11 mouse cellular contexts compared by ENCODE assay signal in genomic region chr4:5327171-5327661, GRCm38 (mm10).
DNase-seq lines count a peak whose midpoint lies in the region; ATAC-seq and TF ChIP-seq lines count a peak whose summit lies in the region.
"Had no signal": no experiment of that assay in that cellular context is flagged by ENCODE, and none has a peak within 500 bp of the region (broad histone marks: within the 10 kb centered on the region; RNA-seq: fewer than 3 reads in every experiment).

No protein-coding gene starts in this region.

- H3K27ac ChIP-seq in forebrain, embryonic 14.5 days (ENCODE audit: low read depth, low read length) = no peak overlapping the region
- no peak overlapping the region for H3K27ac ChIP-seq in forebrain, embryonic 10.5 days
- no peak overlapping the region for H3K27ac ChIP-seq in kidney, postnatal 0 days
- no peak overlapping the region for H3K27ac ChIP-seq in MEL (ENCODE audit: control insufficient read depth, low read depth, low read length)
- H3K27ac ChIP-seq: embryonic facial prominence, embryonic 15.5 days had no signal

- TF ChIP-seq CTCF in kidney, postnatal 0 days (IDR thresholded peaks at IDR 0.05; ENCODE audit: low read depth) = no peak
- no peak for TF ChIP-seq CTCF in MEL (IDR thresholded peaks at IDR 0.05 in 2 of 3, conservative IDR thresholded peaks at IDR 0.05 in 1 of 3; ENCODE audit: control insufficient read depth in 1 of 3, insufficient read depth in 1 of 3, low read depth in 2 of 3, low read length in 3 of 3, poor library complexity in 1 of 3, severe bottlenecking in 1 of 3)

- peak; percentile 44; the same call in 1 of the 2 replicates for ATAC-seq in forebrain, embryonic 14.5 days
- no peak for ATAC-seq in kidney, postnatal 0 days (replicated peaks; ENCODE audit: low FRiP score, low read depth)

- DNase-seq in forebrain, embryonic 14.5 days (ENCODE audit: low spot score) = peak; percentile 42
- no peak for DNase-seq in forebrain, embryonic 10.5 days (ENCODE audit: extremely low spot score, low spot score)
- DNase-seq in kidney, postnatal 0 days (ENCODE audit: low spot score) = peak; percentile 69
- no peak for DNase-seq in kidney, postnatal 4 days
- DNase-seq in MEL (ENCODE audit: low read depth, low spot score) = peak; percentile 8
- peak; percentile 4 to 6 for DNase-seq in layer of hippocampus, postnatal 36 days
- DNase-seq in thymus, postnatal 36 days = no peak
- no peak for DNase-seq in T-cell, adult 2 months (ENCODE audit: low spot score)
- DNase-seq: kidney, postnatal 25 days had no signal

- no peaks in the 10 kb centered on the region for H3K4me1 ChIP-seq in forebrain, embryonic 14.5 days (ENCODE audit: control insufficient read depth, insufficient read depth, low read length)
- peaks cover 5% of the 10 kb centered on the region; the same call in 1 of the 2 replicates for H3K4me1 ChIP-seq in forebrain, embryonic 10.5 days
- no peaks in the 10 kb centered on the region for H3K4me1 ChIP-seq in kidney, postnatal 0 days (replicated peaks; ENCODE audit: insufficient read depth, low read length)
- H3K4me1 ChIP-seq in MEL (ENCODE audit: control insufficient read depth in 1 of 2, insufficient read depth in 2 of 2, low read length in 2 of 2) = no peaks in the 10 kb centered on the region
- H3K4me1 ChIP-seq: embryonic facial prominence, embryonic 15.5 days; megakaryocyte, embryonic 14.5 days had no signal

- H3K4me3 ChIP-seq in forebrain, embryonic 14.5 days (ENCODE audit: low read depth, low read length) = no peak overlapping the region
- no peak overlapping the region for H3K4me3 ChIP-seq in forebrain, embryonic 10.5 days
- no peak overlapping the region for H3K4me3 ChIP-seq in kidney, postnatal 0 days (replicated peaks; ENCODE audit: low read depth, low read length)
- no peak overlapping the region for H3K4me3 ChIP-seq in MEL (ENCODE audit: control insufficient read depth in 1 of 2, insufficient read depth in 1 of 2, low read depth in 2 of 2, low read length in 2 of 2)
- H3K4me3 ChIP-seq: embryonic facial prominence, embryonic 15.5 days; megakaryocyte, embryonic 14.5 days had no signal

- no peaks in the 10 kb centered on the region for H3K27me3 ChIP-seq in forebrain, embryonic 14.5 days (replicated peaks; ENCODE audit: control insufficient read depth, insufficient read depth, low read length)
- H3K27me3 ChIP-seq in forebrain, embryonic 10.5 days (ENCODE audit: poor library complexity, severe bottlenecking) = no peaks in the 10 kb centered on the region
- no peaks in the 10 kb centered on the region for H3K27me3 ChIP-seq in kidney, postnatal 0 days (ENCODE audit: insufficient read depth, low read length)
- H3K27me3 ChIP-seq in MEL (ENCODE audit: control insufficient read depth in 1 of 2, insufficient read depth in 2 of 2, low read length in 2 of 2) = no peaks in the 10 kb centered on the region
- H3K27me3 ChIP-seq: embryonic facial prominence, embryonic 15.5 days; megakaryocyte, embryonic 14.5 days had no signal

- no peaks in the 10 kb centered on the region for H3K36me3 ChIP-seq in forebrain, embryonic 14.5 days (ENCODE audit: control insufficient read depth, insufficient read depth, low read length)
- H3K36me3 ChIP-seq in forebrain, embryonic 10.5 days (replicated peaks) = no peaks in the 10 kb centered on the region
- no peaks in the 10 kb centered on the region for H3K36me3 ChIP-seq in kidney, postnatal 0 days (ENCODE audit: insufficient read depth, low read length)
- no peaks in the 10 kb centered on the region for H3K36me3 ChIP-seq in MEL (ENCODE audit: control insufficient read depth in 1 of 2, insufficient read depth in 2 of 2, low read length in 2 of 2)
- H3K36me3 ChIP-seq: embryonic facial prominence, embryonic 15.5 days had no signal

- no peak overlapping the region for H3K4me2 ChIP-seq in forebrain, embryonic 14.5 days (ENCODE audit: low read length)
- H3K4me2 ChIP-seq in kidney, postnatal 0 days (ENCODE audit: low read length) = no peak overlapping the region
- H3K4me2 ChIP-seq: embryonic facial prominence, embryonic 15.5 days had no signal

- TF ChIP-seq EP300 in MEL (IDR thresholded peaks at IDR 0.05; ENCODE audit: low read depth in 1 of 2, low read length in 2 of 2) = no peak

- no peak overlapping the region for H3K9ac ChIP-seq in forebrain, embryonic 14.5 days (ENCODE audit: low read length)
- H3K9ac ChIP-seq in kidney, postnatal 0 days (ENCODE audit: low read depth, low read length) = no peak overlapping the region
- no peak overlapping the region for H3K9ac ChIP-seq in MEL (ENCODE audit: control insufficient read depth, low read depth, low read length, poor library complexity, severe bottlenecking)
- H3K9ac ChIP-seq: embryonic facial prominence, embryonic 15.5 days had no signal

- H3K9me3 ChIP-seq in forebrain, embryonic 14.5 days (replicated peaks; ENCODE audit: control insufficient read depth, low read length) = no peaks in the 10 kb centered on the region
- no peaks in the 10 kb centered on the region for H3K9me3 ChIP-seq in forebrain, embryonic 10.5 days
- no peaks in the 10 kb centered on the region for H3K9me3 ChIP-seq in kidney, postnatal 0 days (replicated peaks; ENCODE audit: low read length)
- H3K9me3 ChIP-seq in MEL (replicated peaks; ENCODE audit: insufficient read depth, low read length) = no peaks in the 10 kb centered on the region
- H3K9me3 ChIP-seq: embryonic facial prominence, embryonic 15.5 days; megakaryocyte, embryonic 14.5 days had no signal

- no peaks in the 10 kb centered on the region for H3K79me2 ChIP-seq in MEL (ENCODE audit: control insufficient read depth, insufficient read depth, low read length, poor library complexity)

- TF ChIP-seq POLR2A in MEL (IDR thresholded peaks at IDR 0.05; ENCODE audit: control insufficient read depth in 1 of 2, insufficient read depth in 1 of 2, low read depth in 1 of 2, low read length in 2 of 2, poor library complexity in 1 of 2) = no peak

- no peak for TF ChIP-seq RAD21 in MEL (IDR thresholded peaks at IDR 0.05; ENCODE audit: low read depth, low read length)

- WGBS in forebrain, embryonic 14.5 days = 62% methylated on average over 2 of the region's 2 CpGs
- WGBS in forebrain, embryonic 10.5 days = 91% methylated on average over 2 of the region's 2 CpGs
- WGBS in kidney, postnatal 0 days = 35% methylated on average over 2 of the region's 2 CpGs

TF ChIP-seq in MEL, 35 proteins besides CTCF, POLR2A, EP300 and RAD21:
- no peak for TF ChIP-seq GATA1 (IDR thresholded peaks at IDR 0.05; ENCODE audit: low read depth, low read length)

Comparison
In these comparisons a context has a peak if more than half of its experiments do, and no peak if none do; other contexts are left out.
1. DNase-seq: peak in forebrain, embryonic 14.5 days (single experiment), kidney, postnatal 0 days (single experiment), MEL (single experiment) and layer of hippocampus, postnatal 36 days (2 of 2); none in forebrain, embryonic 10.5 days (single experiment), kidney, postnatal 4 days (0 of 2), thymus, postnatal 36 days (0 of 2) and T-cell, adult 2 months (single experiment).